Mouse (Mus musculus) telencephalon, adult 2 months (tissue): ENCODE results near the gene Etv3.
"Not testable (repeated sequence)": the region's sequence is repeated elsewhere in the genome, so short reads cannot be mapped to it uniquely, and the experiment has no call there.

Experiments
- DNase-seq: peaks from one replicate; pipeline ENCODE4 v3.0.0-alpha.2; 2011; ENCODE audit warnings: low read depth, low spot score

Gene Etv3

GRCm38 (mm10) chr3:87525043-87525836, at the start of gene Etv3:
Gene Etv3 (plus strand): TSS chr3:87525407.
- DNase-seq = peak; percentile 79

- not testable (repeated sequence) for DNase-seq
These were observed 47.3 kb upstream of the Etv3 start for GRCm38 (mm10) chr3:87477948-87478347.

- DNase-seq = not testable (repeated sequence)
These were observed 46.6 kb upstream of the Etv3 start for GRCm38 (mm10) chr3:87478596-87478995.

GRCm38 (mm10) chr3:87479230-87479629, 46.0 kb upstream of the Etv3 start:
- not testable (repeated sequence) for DNase-seq

- DNase-seq = no peak
These were observed 37.8 kb upstream of the Etv3 start for GRCm38 (mm10) chr3:87487392-87487791.

GRCm38 (mm10) chr3:87487911-87488310, 37.3 kb upstream of the Etv3 start:
- DNase-seq = no peak

- DNase-seq = no peak
These were observed 26.9 kb upstream of the Etv3 start for GRCm38 (mm10) chr3:87498266-87498665.

GRCm38 (mm10) chr3:87499072-87499471, 26.1 kb upstream of the Etv3 start:
- DNase-seq = peak; percentile 33

GRCm38 (mm10) chr3:87500088-87501055, 24.8 kb upstream of the Etv3 start:
- DNase-seq = no peak

- DNase-seq = no peak
These were observed 24.1 kb upstream of the Etv3 start for GRCm38 (mm10) chr3:87501151-87501550.

- DNase-seq = no peak
These were observed 22.4 kb upstream of the Etv3 start for GRCm38 (mm10) chr3:87502771-87503170.

- no peak for DNase-seq
These were observed 20.9 kb upstream of the Etv3 start for GRCm38 (mm10) chr3:87504330-87504729.

GRCm38 (mm10) chr3:87504749-87505425, 20.3 kb upstream of the Etv3 start:
- no peak for DNase-seq

- DNase-seq = no peak
These were observed 18.5 kb upstream of the Etv3 start for GRCm38 (mm10) chr3:87506456-87507416.

GRCm38 (mm10) chr3:87508205-87508901, 16.9 kb upstream of the Etv3 start:
- peak; percentile 44 for DNase-seq

- no peak for DNase-seq
These were observed 16.1 kb upstream of the Etv3 start for GRCm38 (mm10) chr3:87509061-87509460.

- DNase-seq = no peak
These were observed 14.4 kb upstream of the Etv3 start for GRCm38 (mm10) chr3:87510832-87511231.

- no peak for DNase-seq
These were observed 13.0 kb upstream of the Etv3 start for GRCm38 (mm10) chr3:87511971-87512765.

- no peak for DNase-seq
These were observed 9.6 kb upstream of the Etv3 start for GRCm38 (mm10) chr3:87515567-87516081.
